In the genomic region with DNA sequence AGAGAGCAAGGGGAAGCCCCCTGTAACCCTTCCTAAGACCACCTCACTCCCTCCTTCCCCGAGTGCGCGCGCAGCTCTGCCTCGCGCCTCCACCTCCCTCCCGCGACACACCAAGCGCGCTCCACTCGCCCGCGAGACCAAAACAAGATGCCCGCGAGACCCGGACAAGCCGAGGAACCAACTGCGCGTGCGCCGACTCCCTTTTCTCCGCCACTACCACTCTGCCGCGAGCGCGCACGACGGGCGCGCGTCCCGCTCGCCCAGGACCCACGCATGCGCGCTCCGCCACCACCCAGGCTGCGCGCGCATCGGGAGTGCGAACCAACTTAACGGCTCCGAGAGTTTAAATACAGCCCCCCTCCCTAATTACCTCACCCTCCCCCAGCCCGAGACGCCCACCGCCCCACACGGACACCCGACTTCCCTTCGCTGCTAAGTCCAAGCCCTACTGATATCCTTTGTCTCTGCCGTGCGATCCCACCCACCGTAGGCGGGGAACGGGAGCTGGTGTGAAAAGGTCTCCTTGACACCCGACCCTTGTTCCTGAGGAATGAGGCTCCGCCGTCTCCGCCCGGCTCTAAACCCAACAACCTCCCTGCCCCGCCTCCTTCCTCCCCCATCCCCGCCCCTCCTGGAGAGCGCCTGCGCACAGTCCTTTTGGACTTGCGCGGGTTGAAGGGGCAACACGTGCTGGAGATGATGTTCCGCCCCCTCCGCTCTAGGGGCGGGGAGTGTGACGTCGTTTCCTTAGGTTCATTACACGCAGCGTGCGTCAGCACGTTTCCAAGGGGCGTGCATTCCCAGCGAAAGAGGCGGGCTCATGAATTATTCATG, we compare ENCODE assay signal across 8 mouse cellular contexts. TPM values are rescaled to one million over a fixed set of nuclear protein-coding genes. Genes with fewer than 3 reads are reported as not detected.
DNase-seq lines count a peak whose midpoint lies in the region; ATAC-seq lines count a peak whose summit lies in the region.

No protein-coding gene starts in this region.

- peak overlapping the region; percentile 92 for H3K9ac ChIP-seq in intestine, embryonic 14.5 days (ENCODE audit: low read length)

- peaks cover 31% of the 10 kb centered on the region for H3K36me3 ChIP-seq in intestine, embryonic 14.5 days (ENCODE audit: control insufficient read depth, insufficient read depth, low read length)

- ATAC-seq in intestine, embryonic 14.5 days (replicated peaks; ENCODE audit: low FRiP score, low TSS enrichment, low read depth) = peak; percentile 87

- H3K27me3 ChIP-seq in intestine, embryonic 14.5 days (replicated peaks; ENCODE audit: control insufficient read depth, insufficient read depth, low read length) = no peaks in the 10 kb centered on the region

- H3K4me3 ChIP-seq in intestine, embryonic 14.5 days (ENCODE audit: low read depth, low read length) = peak overlapping the region; percentile 71

- no peaks in the 10 kb centered on the region for H3K9me3 ChIP-seq in intestine, embryonic 14.5 days (ENCODE audit: control insufficient read depth, low read length)

- WGBS in intestine, embryonic 14.5 days = 1% methylated on average over 79 of the region's 79 CpGs

- intact Hi-C loops in left cerebral cortex, postnatal 14 days (cut with DNase I) = loop anchor here (5.0 to 10.0 kb wide), 2 partner anchors 328 to 371 kb away; a partner anchor contains a TSS

- peak overlapping the region; percentile 88 for H3K4me2 ChIP-seq in intestine, embryonic 14.5 days (ENCODE audit: low read length)

- DNase-seq in adrenal gland, adult 18-20 months (ENCODE audit: low spot score in 2 of 2) = peak; percentile 99
- DNase-seq in embryo, embryonic 11 days = peak; percentile 100
- DNase-seq in gastrocnemius, postnatal 25 days = peak; percentile 99
- peak; percentile 98 for DNase-seq in intestine, embryonic 14.5 days (ENCODE audit: low spot score)
- DNase-seq in left cerebral cortex, postnatal 14 days (ENCODE audit: low spot score in 2 of 2) = peak; percentile 100
- DNase-seq in mesoderm, embryonic 11.5 days (ENCODE audit: low read depth, low spot score) = peak; percentile 100
- DNase-seq in right cerebral cortex, postnatal 36 days (ENCODE audit: low spot score in 2 of 2) = peak; percentile 99
- DNase-seq in yolk sac, embryonic 10.5 days (ENCODE audit: low spot score) = peak; percentile 100

- peak overlapping the region; percentile 91 for H3K27ac ChIP-seq in intestine, embryonic 14.5 days (ENCODE audit: low read depth)

- peaks cover 35% of the 10 kb centered on the region for H3K4me1 ChIP-seq in intestine, embryonic 14.5 days (replicated peaks; ENCODE audit: control insufficient read depth, insufficient read depth, low read length)

RNA-seq across cellular contexts. Expression of a gene that starts 1.1 kb away (rescaled TPM):
- 10 to 100 TPM; 39.9 to 44.6 TPM for total RNA-seq in adrenal gland, adult 18-20 months (2021)
- total RNA-seq in gastrocnemius, postnatal 25 days (2021) = 10 to 100 TPM; 14.7 to 20.1 TPM
- polyA plus RNA-seq in intestine, embryonic 14.5 days (2014; fragmentation: Nextera tagmentation; extraction: Ambion mirVana) = 12.1 and 15.4 TPM in 2 replicates
- 10 to 100 TPM; 29.2 to 30.2 TPM for total RNA-seq in left cerebral cortex, postnatal 14 days (2021)

RNA-seq across cellular contexts. Expression of a gene that starts 1.3 kb away (rescaled TPM):
- 1 to 10 TPM; 2.3 to 2.4 TPM for total RNA-seq in adrenal gland, adult 18-20 months (2021)
- under 1 TPM in 1 of 2 experiments, not detected in 1; 0.35 TPM for total RNA-seq in gastrocnemius, postnatal 25 days (2021)
- polyA plus RNA-seq in intestine, embryonic 14.5 days (2014; fragmentation: Nextera tagmentation; extraction: Ambion mirVana) = 14.4 and 17.9 TPM in 2 replicates
- total RNA-seq in left cerebral cortex, postnatal 14 days (2021) = 1 to 10 TPM; 4.4 to 7.4 TPM

RNA-seq across cellular contexts. Expression of a gene that starts 7.7 kb away (rescaled TPM):
- 10 to 100 TPM; 23.7 to 24.6 TPM for total RNA-seq in adrenal gland, adult 18-20 months (2021)
- total RNA-seq in gastrocnemius, postnatal 25 days (2021) = 1 to 10 TPM; 7.1 to 8.9 TPM
- 25.5 and 35.4 TPM in 2 replicates for polyA plus RNA-seq in intestine, embryonic 14.5 days (2014; fragmentation: Nextera tagmentation; extraction: Ambion mirVana)
- total RNA-seq in left cerebral cortex, postnatal 14 days (2021) = 10 to 100 TPM; 26.0 to 29.2 TPM

RNA-seq across cellular contexts. Expression of a gene that starts 40.8 kb away (rescaled TPM):
- total RNA-seq in adrenal gland, adult 18-20 months (2021) = 10 to 100 TPM; 72.5 to 80.5 TPM
- 10 to 100 TPM; 57.8 to 59.1 TPM for total RNA-seq in gastrocnemius, postnatal 25 days (2021)
- 121 and 125 TPM in 2 replicates for polyA plus RNA-seq in intestine, embryonic 14.5 days (2014; fragmentation: Nextera tagmentation; extraction: Ambion mirVana)
- total RNA-seq in left cerebral cortex, postnatal 14 days (2021) = 100 to 1,000 TPM; 169 to 181 TPM

RNA-seq across cellular contexts. Expression of a gene that starts 44.9 kb away (rescaled TPM):
- 1 to 10 TPM; 4.2 to 4.7 TPM for total RNA-seq in adrenal gland, adult 18-20 months (2021)
- under 1 TPM; 0.10 to 0.35 TPM for total RNA-seq in gastrocnemius, postnatal 25 days (2021)
- 1.5 and 1.9 TPM in 2 replicates for polyA plus RNA-seq in intestine, embryonic 14.5 days (2014; fragmentation: Nextera tagmentation; extraction: Ambion mirVana)
- 10 to 100 TPM; 78.5 to 83.4 TPM for total RNA-seq in left cerebral cortex, postnatal 14 days (2021)

Comparison
In these comparisons a context has a peak if more than half of its experiments do, and no peak if none do; other contexts are left out.
1. Peak in every context shown above with its lines: DNase-seq, ATAC-seq, H3K4me3 ChIP-seq and H3K27ac ChIP-seq.